Comparison of ENCODE assay signal across 10 mouse cellular contexts in genomic region chr12:40477621-40478452, GRCm38 (mm10). TPM values are rescaled to one million over a fixed set of nuclear protein-coding genes. Genes with fewer than 3 reads are reported as not detected.
A peak's percentile ranks its signal among the peaks of the same experiment; 100 is the strongest.
DNase-seq lines count a peak whose midpoint lies in the region; ATAC-seq and TF ChIP-seq lines count a peak whose summit lies in the region.
"Had no signal": no experiment of that assay in that cellular context is flagged by ENCODE, and none has a peak within 500 bp of the region (broad histone marks: within the 10 kb centered on the region; RNA-seq: fewer than 3 reads in every experiment).

No protein-coding gene starts in this region.

- no peaks in the 10 kb centered on the region for H3K27me3 ChIP-seq in heart, embryonic 16.5 days (ENCODE audit: control insufficient read depth, insufficient read depth, low read length)
- no peaks in the 10 kb centered on the region for H3K27me3 ChIP-seq in lung, postnatal 0 days (replicated peaks; ENCODE audit: insufficient read depth, low read length)

- TF ChIP-seq EP300 in lung, postnatal 0 days (IDR thresholded peaks at IDR 0.05) = peak; percentile 45

- no peak for TF ChIP-seq CTCF in lung, postnatal 0 days (IDR thresholded peaks at IDR 0.05)

- no peaks in the 10 kb centered on the region for H3K9me3 ChIP-seq in heart, embryonic 16.5 days (replicated peaks; ENCODE audit: control insufficient read depth, low read length)
- no peaks in the 10 kb centered on the region for H3K9me3 ChIP-seq in lung, postnatal 0 days (ENCODE audit: low read length)

- peak; percentile 25 for DNase-seq in gastrocnemius, postnatal 25 days
- DNase-seq in gastrocnemius, postnatal 36 days = no peak
- peak; percentile 37 for DNase-seq in adrenal gland, adult 8-10 months
- DNase-seq in lung, postnatal 0 days (ENCODE audit: low spot score) = peak; percentile 52
- DNase-seq in frontal cortex, postnatal 10 days (ENCODE audit: low spot score in 2 of 2) = no peak
- DNase-seq: cerebellum, adult 18-20 months had no signal

- H3K9ac ChIP-seq in heart, embryonic 16.5 days (ENCODE audit: low read length) = no peak overlapping the region
- H3K9ac ChIP-seq in lung, postnatal 0 days (replicated peaks; ENCODE audit: low read depth) = no peak overlapping the region

- intact Hi-C loops in gastrocnemius, postnatal 36 days (cut with DNase I) = no loop called here

- H3K27ac ChIP-seq in heart, embryonic 16.5 days (ENCODE audit: low read length) = peak overlapping the region; percentile 46; the same call in 1 of the 2 replicates
- no peak overlapping the region for H3K27ac ChIP-seq in lung, postnatal 0 days (ENCODE audit: low read length)

- H3K4me1 ChIP-seq in heart, embryonic 16.5 days (ENCODE audit: control insufficient read depth, insufficient read depth, low read length) = peaks cover 19% of the 10 kb centered on the region
- peaks cover 3% of the 10 kb centered on the region; the same call in 1 of the 2 replicates for H3K4me1 ChIP-seq in lung, postnatal 0 days (ENCODE audit: insufficient read depth, low read depth, low read length)

- 44% methylated on average over 8 of the region's 8 CpGs for WGBS in heart, embryonic 16.5 days
- 31% methylated on average over 8 of the region's 8 CpGs for WGBS in lung, postnatal 0 days

- no peak overlapping the region for H3K4me3 ChIP-seq in heart, embryonic 16.5 days (ENCODE audit: low read length)
- H3K4me3 ChIP-seq in lung, postnatal 0 days (ENCODE audit: low read depth, low read length) = no peak overlapping the region

- H3K4me2 ChIP-seq in heart, embryonic 16.5 days (ENCODE audit: low read depth, low read length) = no peak overlapping the region
- 0 out of 2 replicates have a peak overlapping the region, but pooled peaks have one; percentile 12 for H3K4me2 ChIP-seq in lung, postnatal 0 days (replicated peaks; ENCODE audit: low read depth, low read length)

- ATAC-seq in heart, embryonic 16.5 days (replicated peaks; ENCODE audit: extremely low read depth, insufficient read depth, low FRiP score) = peak; percentile 37; the same call in 1 of the 2 replicates
- ATAC-seq in lung, postnatal 0 days = peak; percentile 74
- ATAC-seq in frontal cortex, adult (ENCODE audit: low TSS enrichment) = no peak
- no peak for ATAC-seq in activated CD4-positive, CD25-positive, alpha-beta regulatory T cell, adult 4 months
- ATAC-seq: intestine, postnatal 0 days had no signal

- H3K36me3 ChIP-seq in heart, embryonic 16.5 days (ENCODE audit: control insufficient read depth, insufficient read depth) = no peaks in the 10 kb centered on the region
- H3K36me3 ChIP-seq in lung, postnatal 0 days (ENCODE audit: insufficient read depth, low read length) = no peaks in the 10 kb centered on the region

RNA-seq across cellular contexts. Expression of gene Dock4, which starts 32.1 kb away (rescaled TPM):
- 10 to 100 TPM; 10.9 to 13.3 TPM for total RNA-seq in gastrocnemius, postnatal 25 days (2021)
- total RNA-seq in gastrocnemius, postnatal 36 days (2021) = 10 to 100 TPM; 10.4 to 11.6 TPM
- 10 to 100 TPM; 17.5 to 29.9 (median 24.6) TPM for total RNA-seq in adrenal gland, adult 8-10 months (2022)
- polyA plus RNA-seq in heart, embryonic 16.5 days (2015; fragmentation: Nextera tagmentation; extraction: Ambion mirVana) = 6.4 and 9.6 TPM in 2 replicates
- 18.5 and 23.4 TPM in 2 replicates for polyA plus RNA-seq in lung, postnatal 0 days (2015; fragmentation: Nextera tagmentation; extraction: Ambion mirVana)
- 1 to 10 TPM in 1 of 2 experiments, under 1 TPM in 1; 0.76 to 2.6 TPM for polyA plus RNA-seq in activated CD4-positive, CD25-positive, alpha-beta regulatory T cell, adult 4 months (2017; shearing (Covaris generic))

RNA-seq across cellular contexts. Expression of gene Zfp277, which starts 32.1 kb away (rescaled TPM):
- 1 to 10 TPM; 6.9 to 8.2 TPM for total RNA-seq in gastrocnemius, postnatal 25 days (2021)
- total RNA-seq in gastrocnemius, postnatal 36 days (2021) = 1 to 10 TPM; 6.8 to 9.4 TPM
- total RNA-seq in adrenal gland, adult 8-10 months (2022) = 10 to 100 TPM; 17.9 to 20.4 (median 19.4) TPM
- 28.0 and 28.4 TPM in 2 replicates for polyA plus RNA-seq in heart, embryonic 16.5 days (2015; fragmentation: Nextera tagmentation; extraction: Ambion mirVana)
- 25.8 and 30.1 TPM in 2 replicates for polyA plus RNA-seq in lung, postnatal 0 days (2015; fragmentation: Nextera tagmentation; extraction: Ambion mirVana)
- polyA plus RNA-seq in activated CD4-positive, CD25-positive, alpha-beta regulatory T cell, adult 4 months (2017; shearing (Covaris generic)) = 10 to 100 TPM; 41.4 to 43.7 TPM

Comparison
In these comparisons a context has a peak if more than half of its experiments do, and no peak if none do; other contexts are left out.
1. DNase-seq: peak in gastrocnemius, postnatal 25 days (single experiment), adrenal gland, adult 8-10 months (single experiment) and lung, postnatal 0 days (single experiment); none in gastrocnemius, postnatal 36 days (0 of 2) and frontal cortex, postnatal 10 days (0 of 2).
2. ATAC-seq: peak in heart, embryonic 16.5 days (single experiment) and lung, postnatal 0 days (single experiment); none in frontal cortex, adult (single experiment) and activated CD4-positive, CD25-positive, alpha-beta regulatory T cell, adult 4 months (single experiment).